Mouse (Mus musculus): Measurements from ENCODE around the gene 4933428G20Rik. TPM values are rescaled to one million over a fixed set of nuclear protein-coding genes. Genes with fewer than 3 reads are reported as not detected.

4933428G20Rik gene
- 0.32 and 0.42 TPM in 2 replicates for polyA plus RNA-seq (2015; fragmentation: Nextera tagmentation; extraction: Ambion mirVana)

DNA sequence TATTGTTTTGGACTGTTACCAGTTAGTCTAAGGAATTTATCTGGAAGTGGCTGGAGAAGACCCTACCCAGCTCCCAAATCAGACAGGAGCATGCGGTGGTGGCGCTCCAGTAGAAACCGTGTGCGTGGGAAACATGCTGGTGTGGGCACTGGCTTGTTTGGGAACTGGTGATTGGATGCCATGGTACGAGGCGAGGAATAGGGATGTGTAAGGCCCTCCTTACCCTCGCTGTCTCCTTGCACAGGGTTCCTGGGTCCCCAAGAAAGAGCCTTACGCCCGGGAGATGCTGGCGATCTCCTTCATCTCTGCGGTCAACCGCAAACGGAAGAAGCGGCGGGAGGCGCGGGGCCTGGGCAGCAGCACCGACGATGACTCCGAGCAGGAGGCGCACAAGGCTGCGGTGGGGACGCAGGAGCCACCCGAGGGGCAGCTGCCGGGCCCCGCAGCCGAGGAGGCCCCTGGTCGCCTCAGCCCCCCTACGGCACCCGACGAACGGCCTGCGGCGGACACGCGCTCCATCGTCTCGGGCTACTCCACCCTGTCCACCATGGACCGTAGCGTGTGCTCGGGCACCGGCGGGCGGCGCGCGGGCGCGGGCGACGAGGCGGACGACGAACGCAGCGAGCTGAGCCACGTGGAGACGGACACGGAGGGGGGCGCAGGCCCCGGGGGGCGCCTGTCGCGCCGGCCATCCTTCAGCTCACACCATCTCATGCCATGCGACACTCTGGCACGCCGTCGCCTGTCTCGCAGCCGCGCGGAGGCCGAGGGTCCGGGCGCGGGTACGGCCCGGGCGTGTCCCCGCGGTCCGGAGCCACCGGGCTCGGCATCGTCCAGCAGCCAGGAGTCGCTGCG is at the start of gene 4933428G20Rik:
4933428G20Rik (minus strand) TSS at position 476 of the 855 bp plus-strand sequence.
- 47% methylated on average over 74 of the region's 88 CpGs for WGBS
- DNase-seq (ENCODE audit: low spot score) (no peak), ATAC-seq (no peak)
- Histone ChIP-seq H3K4me3 (ENCODE audit: low read depth, low read length) (no peak within 1 kb of the TSS), H3K36me3 (ENCODE audit: insufficient read depth, low read length) (peaks cover 17% of the 10 kb centered on the region), H3K4me1 (ENCODE audit: insufficient read depth, low read depth, low read length) (no peaks in the 10 kb centered on the region), H3K9me3 (ENCODE audit: low read length) (no peaks in the 10 kb centered on the region), H3K27me3 (replicated peaks; ENCODE audit: insufficient read depth, low read length) (no peaks in the 10 kb centered on the region), H3K27ac (ENCODE audit: low read length) (no peak within 1 kb of the TSS), H3K4me2 (replicated peaks; ENCODE audit: low read depth, low read length) (no peak within 1 kb of the TSS), H3K9ac (replicated peaks; ENCODE audit: low read depth) (no peak within 1 kb of the TSS)
- TF ChIP-seq EP300 (IDR thresholded peaks at IDR 0.05) (no peak), CTCF (IDR thresholded peaks at IDR 0.05) (no peak)

DNA sequence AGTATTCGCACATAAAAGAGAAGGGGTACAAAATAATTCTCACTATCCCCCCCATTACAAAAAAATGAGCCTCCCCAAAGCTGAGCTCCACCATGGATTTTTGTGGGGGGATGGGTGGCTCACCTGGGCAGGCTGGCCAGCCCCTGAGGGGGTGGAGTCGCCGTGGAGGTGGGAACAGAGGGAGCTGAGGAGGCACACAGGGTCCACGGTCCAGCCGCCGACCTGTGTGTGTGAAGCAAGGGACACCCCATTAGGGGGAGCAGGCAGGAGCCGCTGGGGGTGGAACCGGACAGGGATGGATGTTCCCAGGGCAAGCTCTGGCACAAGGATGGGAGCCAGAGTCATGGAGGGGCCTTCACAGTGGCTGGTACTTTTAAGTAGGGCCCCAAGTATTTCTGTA is 48.6 kb upstream of the 4933428G20Rik start:
- peaks cover 61% of the 10 kb centered on the region for H3K27me3 ChIP-seq (replicated peaks; ENCODE audit: insufficient read depth, low read length)
- H3K4me2 ChIP-seq (replicated peaks; ENCODE audit: low read depth, low read length): no peak overlapping the region
- H3K4me3 ChIP-seq (ENCODE audit: low read depth, low read length): no peak overlapping the region
- 60% methylated on average over 8 of the region's 8 CpGs for WGBS
- TF ChIP-seq EP300 (IDR thresholded peaks at IDR 0.05) (no peak), CTCF (IDR thresholded peaks at IDR 0.05) (no peak)
- H3K9me3 ChIP-seq (ENCODE audit: low read length): no peaks in the 10 kb centered on the region
- DNase-seq (ENCODE audit: low spot score): no peak
- H3K4me1 ChIP-seq (ENCODE audit: insufficient read depth, low read depth, low read length): no peaks in the 10 kb centered on the region; the same call in 1 of the 2 replicates
- H3K9ac ChIP-seq (replicated peaks; ENCODE audit: low read depth): no peak overlapping the region
- no peaks in the 10 kb centered on the region for H3K36me3 ChIP-seq (ENCODE audit: insufficient read depth, low read length)
- no peak for ATAC-seq
- no peak overlapping the region for H3K27ac ChIP-seq (ENCODE audit: low read length)

DNA sequence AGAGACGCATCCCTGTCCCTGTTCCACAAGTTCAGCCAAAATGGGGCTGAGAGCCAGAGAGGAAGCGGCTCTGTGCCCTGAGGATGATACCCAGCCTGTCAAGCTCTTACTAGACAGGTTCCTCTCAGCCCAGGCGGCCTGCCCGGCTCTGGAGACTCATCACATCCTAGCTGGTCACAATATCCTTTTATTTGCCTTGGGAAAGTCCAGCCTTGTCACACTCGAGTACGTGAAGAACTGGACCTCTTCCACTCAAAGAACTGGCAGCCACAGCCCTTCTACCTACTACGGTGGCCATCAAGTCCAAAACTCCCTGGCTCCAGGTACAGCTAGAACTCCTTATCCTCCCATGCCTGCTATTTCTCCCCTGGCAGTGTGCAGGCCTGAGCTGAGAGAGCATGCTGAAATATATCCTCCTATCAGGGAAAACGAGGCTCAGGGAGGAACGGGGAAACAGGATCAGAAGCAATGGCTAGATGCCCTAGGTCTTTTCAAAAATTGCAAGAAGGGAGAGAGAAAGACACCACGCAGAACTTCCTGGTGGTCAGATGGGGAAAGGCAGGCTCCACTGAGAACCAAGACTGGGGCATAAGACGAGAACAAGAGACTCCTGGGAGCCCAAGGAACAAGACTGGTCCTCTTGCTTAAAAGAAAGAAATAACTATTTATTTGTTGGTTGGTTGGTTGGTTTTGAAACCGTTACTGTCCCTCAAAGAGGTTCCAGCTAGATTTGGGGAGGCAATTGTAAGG is 48.0 kb upstream of the 4933428G20Rik start:
- Histone ChIP-seq H3K36me3 (ENCODE audit: insufficient read depth, low read length) (no peaks in the 10 kb centered on the region), H3K27ac (ENCODE audit: low read length) (no peak overlapping the region), H3K4me3 (ENCODE audit: low read depth, low read length) (no peak overlapping the region), H3K27me3 (replicated peaks; ENCODE audit: insufficient read depth, low read length) (peaks cover 61% of the 10 kb centered on the region), H3K9ac (replicated peaks; ENCODE audit: low read depth) (no peak overlapping the region), H3K9me3 (ENCODE audit: low read length) (no peaks in the 10 kb centered on the region), H3K4me1 (ENCODE audit: insufficient read depth, low read depth, low read length) (no peaks in the 10 kb centered on the region; the same call in 1 of the 2 replicates), H3K4me2 (replicated peaks; ENCODE audit: low read depth, low read length) (no peak overlapping the region)
- no peak for ATAC-seq
- no peak for DNase-seq (ENCODE audit: low spot score)
- TF ChIP-seq CTCF (IDR thresholded peaks at IDR 0.05) (no peak; the same call in 1 of the 2 replicates), EP300 (IDR thresholded peaks at IDR 0.05) (no peak)
- 64% methylated on average over 12 of the region's 12 CpGs for WGBS

DNA sequence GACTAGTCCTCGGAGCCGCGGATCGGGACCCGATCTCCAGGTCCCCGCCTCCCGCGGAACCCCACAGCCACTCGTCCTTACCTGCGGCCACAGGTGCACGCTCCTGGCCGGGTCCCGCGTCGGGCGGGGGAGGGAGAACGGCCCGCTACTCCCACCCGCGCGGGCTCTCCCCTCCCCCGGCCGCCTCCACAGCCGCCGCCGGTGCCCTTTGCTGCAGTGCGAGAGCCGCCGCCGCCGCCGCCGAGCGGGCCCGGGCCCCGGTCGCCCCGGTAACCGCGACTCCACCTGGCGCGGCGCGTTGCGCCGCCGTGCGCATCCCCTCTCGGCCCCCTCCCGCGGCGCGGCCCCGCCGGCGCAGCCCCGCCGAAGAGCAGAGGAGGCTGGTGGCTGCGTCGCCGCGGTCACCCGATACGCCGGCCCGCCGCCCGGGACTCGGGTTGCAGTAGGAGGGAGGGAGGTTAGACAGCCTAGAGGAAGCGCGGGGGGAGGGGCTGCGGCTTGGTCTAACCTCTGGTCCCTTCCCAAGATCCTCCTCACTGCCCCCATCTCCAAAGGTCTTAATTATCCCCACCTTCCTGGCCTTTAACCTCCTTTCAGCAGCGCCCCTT is 46.8 kb upstream of the 4933428G20Rik start:
- no peak overlapping the region for H3K27ac ChIP-seq (ENCODE audit: low read length)
- H3K4me2 ChIP-seq (replicated peaks; ENCODE audit: low read depth, low read length): peak overlapping the region; percentile 88
- no peaks in the 10 kb centered on the region for H3K9me3 ChIP-seq (ENCODE audit: low read length)
- DNase-seq (ENCODE audit: low spot score) (peak; percentile 23), ATAC-seq (peak; percentile 67)
- no peak overlapping the region for H3K9ac ChIP-seq (replicated peaks; ENCODE audit: low read depth)
- H3K27me3 ChIP-seq (replicated peaks; ENCODE audit: insufficient read depth, low read length): peaks cover 55% of the 10 kb centered on the region
- TF ChIP-seq EP300 (IDR thresholded peaks at IDR 0.05) (no peak), CTCF (IDR thresholded peaks at IDR 0.05) (no peak)
- no peaks in the 10 kb centered on the region; the same call in 1 of the 2 replicates for H3K4me1 ChIP-seq (ENCODE audit: insufficient read depth, low read depth, low read length)
- H3K4me3 ChIP-seq (ENCODE audit: low read depth, low read length): peak overlapping the region; percentile 49
- no peaks in the 10 kb centered on the region for H3K36me3 ChIP-seq (ENCODE audit: insufficient read depth, low read length)
- WGBS: 2% methylated on average over 13 of the region's 73 CpGs

DNA sequence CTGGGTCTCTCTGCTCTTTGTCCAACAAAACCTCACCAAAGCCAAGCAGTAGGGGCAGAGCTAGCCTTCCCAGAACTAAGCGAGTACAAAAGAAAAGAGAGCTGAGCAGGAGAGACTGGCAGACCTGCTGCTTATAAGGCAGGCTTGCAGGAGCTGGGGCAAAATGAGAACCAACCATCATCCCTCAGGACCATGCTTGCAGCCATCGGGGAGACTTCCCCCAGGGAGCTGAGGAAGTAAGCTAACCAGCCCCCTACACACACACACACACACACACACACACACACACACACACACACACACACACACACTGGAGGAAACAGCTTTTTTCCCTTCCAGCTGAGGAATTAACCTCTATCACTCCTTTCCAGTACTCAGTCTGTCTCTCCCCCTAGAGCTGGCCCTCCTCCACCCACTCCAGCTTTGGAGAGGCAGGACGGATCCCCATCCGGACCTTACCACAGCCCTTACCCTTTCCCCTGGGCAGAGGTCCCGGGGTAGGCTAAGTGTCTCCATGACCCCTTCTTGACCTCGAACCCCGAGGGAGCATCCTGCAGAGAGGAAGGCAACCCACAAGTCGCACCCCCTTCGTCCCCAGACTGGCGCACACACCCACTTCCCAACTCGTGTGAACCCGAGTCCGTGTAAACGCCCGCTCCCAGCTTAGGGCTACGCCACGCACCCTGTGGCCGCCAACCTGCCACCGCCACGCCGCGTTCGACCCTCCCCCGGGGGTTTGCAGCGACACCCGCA is 45.8 kb upstream of the 4933428G20Rik start:
- Histone ChIP-seq H3K27ac (ENCODE audit: low read length) (no peak overlapping the region), H3K36me3 (ENCODE audit: insufficient read depth, low read length) (no peaks in the 10 kb centered on the region), H3K4me3 (ENCODE audit: low read depth, low read length) (peak overlapping the region; percentile 49), H3K9me3 (ENCODE audit: low read length) (no peaks in the 10 kb centered on the region), H3K9ac (replicated peaks; ENCODE audit: low read depth) (no peak overlapping the region), H3K27me3 (replicated peaks; ENCODE audit: insufficient read depth, low read length) (peaks cover 47% of the 10 kb centered on the region), H3K4me1 (ENCODE audit: insufficient read depth, low read depth, low read length) (no peaks in the 10 kb centered on the region; the same call in 1 of the 2 replicates), H3K4me2 (replicated peaks; ENCODE audit: low read depth, low read length) (peak overlapping the region; percentile 88)
- TF ChIP-seq CTCF (IDR thresholded peaks at IDR 0.05) (no peak), EP300 (IDR thresholded peaks at IDR 0.05) (no peak)
- no peak for DNase-seq (ENCODE audit: low spot score)
- WGBS: 3% methylated on average over 25 of the region's 26 CpGs
- no peak for ATAC-seq

Data from lung, postnatal 0 days (tissue).